Mouse (Mus musculus) kidney, postnatal 0 days (tissue): ENCODE measurements around the gene Ntrk2. TPM values are rescaled to one million over a fixed set of nuclear protein-coding genes. Genes with fewer than 3 reads are reported as not detected.

Experiments used
- ATAC-seq: fragments of 200-750 bp; cut with Nextera tagmentation; replicated peaks from 2 replicates; pipeline ENCODE4 v1.8.0; 2017; ENCODE audit warnings: low read depth, moderate number of reproducible peaks, moderate TSS enrichment, moderate library complexity; ENCODE audit not compliant: low FRiP score
- DNase-seq: peaks from one replicate; pipeline ENCODE4 v3.0.0-alpha.2; 2016; ENCODE audit warnings: low spot score
- H3K27ac ChIP-seq: fragments of 300-500 bp; sonication (generic); 2 replicates; pipeline ENCODE4 v1.5.1; 2014; ENCODE audit warnings: mild to moderate bottlenecking
- H3K27me3 ChIP-seq: fragments of 300-500 bp; sonication (generic); 2 replicates; pipeline ENCODE4 v1.6.1; 2014; ENCODE audit warnings: low read length, mixed read lengths; ENCODE audit not compliant: insufficient read depth
- H3K36me3 ChIP-seq: fragments of 300-500 bp; sonication (generic); 2 replicates; pipeline ENCODE4 v1.6.1; 2014; ENCODE audit warnings: low read length, mixed read lengths; ENCODE audit not compliant: insufficient read depth
- H3K4me1 ChIP-seq: fragments of 300-500 bp; sonication (generic); replicated peaks from 2 replicates; pipeline ENCODE4 v1.6.1; 2014; ENCODE audit warnings: antibody characterized with exemption, low read length, mixed read lengths; ENCODE audit not compliant: insufficient read depth
- H3K4me2 ChIP-seq: fragments of 300-500 bp; sonication (generic); 2 replicates; pipeline ENCODE4 v1.6.1; 2014; ENCODE audit warnings: mild to moderate bottlenecking, low read length, moderate library complexity, mixed read lengths
- H3K4me3 ChIP-seq: fragments of 300-500 bp; sonication (generic); replicated peaks from 2 replicates; pipeline ENCODE4 v1.5.1; 2014; ENCODE audit warnings: low read depth, low read length
- H3K9ac ChIP-seq: fragments of 300-500 bp; sonication (generic); 2 replicates; pipeline ENCODE4 v1.6.1; 2014; ENCODE audit warnings: low read depth, low read length
- H3K9me3 ChIP-seq: fragments of 300-500 bp; sonication (generic); replicated peaks from 2 replicates; pipeline ENCODE4 v1.6.1; 2016; ENCODE audit warnings: low read length, inconsistent platforms, mixed read lengths
- CTCF ChIP-seq: IDR thresholded peaks from 2 replicates; pipeline ENCODE4 v1.5.1; 2016; ENCODE audit warnings: antibody characterized with exemption, low read depth, mild to moderate bottlenecking, moderate library complexity
- WGBS: fragments of 180-500 bp; shearing (Covaris S2); extraction: QIAGEN DNeasy Blood & Tissue Kit; methylation state at CpG from one replicate; pipeline ENCODE4 v1.1.7; 2014; 5-methylcytosine and 5-hydroxymethylcytosine counted together
- polyA plus RNA-seq: library from polyadenylated mRNA; unstranded; fragments of >200 nt; fragmentation: Nextera tagmentation; extraction: Ambion mirVana; gene quantifications from 2 replicates; pipeline ENCODE4 v1.2.1, GENCODE M21; 2015

The Ntrk2 gene
- polyA plus RNA-seq, 1 experiment from 2014 or later: 6.0 TPM

DNA sequence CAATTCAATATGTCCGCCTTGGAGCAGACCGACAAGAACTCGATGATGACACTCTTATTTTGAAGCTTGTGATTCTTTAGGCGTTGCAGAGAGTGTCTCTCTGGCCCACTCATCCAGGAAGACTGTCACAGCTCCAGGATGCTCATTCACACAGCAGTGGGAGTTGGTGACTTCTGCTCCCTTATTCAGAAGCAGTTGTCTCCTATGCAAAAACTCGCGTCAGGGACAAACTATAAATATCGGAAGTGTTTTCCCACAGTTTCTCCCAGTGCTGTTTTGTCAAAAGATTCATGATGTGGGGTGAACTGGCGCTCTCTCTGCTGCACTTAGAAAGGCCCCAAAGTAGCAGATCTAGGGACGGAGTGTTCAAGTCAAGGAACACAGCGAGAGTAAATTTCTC lies 59.9 kb downstream of the Ntrk2 start:
- no peak for DNase-seq
- no peak overlapping the region for H3K9ac ChIP-seq
- no peak for TF ChIP-seq CTCF
- H3K27ac ChIP-seq: no peak overlapping the region
- H3K36me3 ChIP-seq: no peaks in the 10 kb centered on the region
- no peak overlapping the region for H3K4me2 ChIP-seq
- no peaks in the 10 kb centered on the region for H3K4me1 ChIP-seq
- no peak overlapping the region for H3K4me3 ChIP-seq
- no peak for ATAC-seq
- no peaks in the 10 kb centered on the region for H3K9me3 ChIP-seq
- WGBS: 74% methylated on average over 10 of the region's 10 CpGs
- no peaks in the 10 kb centered on the region for H3K27me3 ChIP-seq

DNA sequence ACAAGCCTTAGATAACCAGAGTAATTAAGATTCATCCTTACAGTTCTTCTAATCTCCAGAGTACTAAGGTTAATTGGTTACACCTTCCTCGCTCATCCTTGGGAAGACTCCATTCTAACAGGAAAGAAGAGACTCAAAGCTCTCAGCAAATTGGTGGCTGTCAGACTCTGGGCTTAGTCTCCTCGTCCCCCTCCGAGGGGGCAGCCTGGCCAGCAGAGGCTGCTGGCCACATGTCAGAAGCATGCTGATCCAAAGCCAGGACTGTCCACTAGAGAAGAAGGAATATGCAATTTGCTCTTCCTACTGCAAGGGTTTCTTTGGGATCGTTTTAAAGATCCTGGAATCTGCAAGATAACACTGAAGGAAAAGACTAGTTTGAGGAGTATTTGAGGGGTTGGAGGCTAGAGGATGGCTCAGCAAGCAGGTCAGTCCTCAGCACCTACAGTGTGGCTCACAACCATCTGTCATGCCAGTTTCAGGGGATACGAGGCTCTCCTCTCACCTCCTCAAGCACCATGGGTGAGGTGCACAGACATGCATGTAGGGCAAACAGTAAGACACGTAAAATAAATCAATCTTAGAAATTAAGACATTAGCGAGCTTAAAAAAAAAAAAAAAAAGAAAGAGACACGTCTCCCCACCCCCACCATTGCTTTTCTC lies 60.5 kb downstream of the Ntrk2 start:
- DNase-seq (no peak), ATAC-seq (no peak)
- WGBS: 82% methylated on average over 8 of the region's 8 CpGs

DNA sequence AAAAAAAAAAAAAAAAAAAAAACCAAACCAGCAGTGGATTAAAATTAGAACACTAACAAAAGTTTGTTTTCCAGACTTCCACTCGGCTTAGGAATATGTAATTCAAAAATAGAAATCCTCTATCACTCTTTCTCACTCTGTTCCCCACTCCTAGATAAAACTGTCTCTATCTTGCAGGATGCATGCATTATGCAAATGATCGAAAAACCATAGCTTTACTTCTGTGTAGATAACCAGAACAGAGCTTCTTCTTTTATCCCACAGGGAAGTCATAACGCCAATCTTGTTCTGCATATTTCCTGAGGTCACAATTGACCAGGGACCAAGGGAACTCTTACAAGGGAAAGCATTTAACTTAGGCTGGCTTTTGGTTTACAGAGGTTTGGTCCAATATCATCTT lies 76.1 kb downstream of the Ntrk2 start:
- no peak for TF ChIP-seq CTCF
- no peaks in the 10 kb centered on the region for H3K9me3 ChIP-seq
- no peaks in the 10 kb centered on the region for H3K36me3 ChIP-seq
- H3K27ac ChIP-seq: no peak overlapping the region
- H3K4me3 ChIP-seq: no peak overlapping the region
- DNase-seq: no peak
- no peak overlapping the region for H3K4me2 ChIP-seq
- H3K9ac ChIP-seq: no peak overlapping the region
- ATAC-seq: no peak
- 85% methylated on average over 3 of the region's 3 CpGs for WGBS
- no peaks in the 10 kb centered on the region for H3K27me3 ChIP-seq
- no peaks in the 10 kb centered on the region for H3K4me1 ChIP-seq

More for the DNA sequence above, 60.5 kb downstream of the Ntrk2 start:
- no peak overlapping the region for H3K4me3 ChIP-seq
- no peak overlapping the region for H3K9ac ChIP-seq
- H3K27ac ChIP-seq: no peak overlapping the region
- no peaks in the 10 kb centered on the region for H3K27me3 ChIP-seq
- no peaks in the 10 kb centered on the region for H3K9me3 ChIP-seq
- no peak for TF ChIP-seq CTCF
- H3K36me3 ChIP-seq: no peaks in the 10 kb centered on the region
- no peaks in the 10 kb centered on the region for H3K4me1 ChIP-seq
- no peak overlapping the region for H3K4me2 ChIP-seq

DNA sequence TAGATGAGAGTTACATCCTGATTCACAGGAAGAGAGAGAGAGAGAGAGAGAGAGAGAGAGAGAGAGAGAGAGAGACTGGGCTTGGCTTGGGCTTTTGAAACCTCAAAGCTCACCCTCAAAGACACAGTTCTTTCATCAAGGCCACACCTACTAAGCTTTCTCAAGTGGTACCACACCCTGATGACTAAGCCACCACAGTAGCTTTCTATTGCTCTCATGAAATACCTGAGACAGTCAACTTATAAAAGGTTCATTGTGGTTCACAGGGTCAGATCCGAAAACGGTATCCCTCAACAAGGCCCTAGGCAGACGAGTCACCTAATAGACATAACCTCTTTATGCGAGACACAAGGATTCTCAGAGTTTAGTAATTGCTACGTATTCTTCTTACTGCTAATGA lies 76.5 kb downstream of the Ntrk2 start:
- Histone ChIP-seq H3K36me3 (no peaks in the 10 kb centered on the region), H3K9me3 (no peaks in the 10 kb centered on the region), H3K27ac (no peak overlapping the region), H3K4me3 (no peak overlapping the region), H3K4me1 (no peaks in the 10 kb centered on the region), H3K4me2 (no peak overlapping the region), H3K9ac (no peak overlapping the region), H3K27me3 (no peaks in the 10 kb centered on the region)
- ATAC-seq (no peak), DNase-seq (no peak)
- 94% methylated on average over 5 of the region's 5 CpGs for WGBS
- TF ChIP-seq CTCF: no peak

DNA sequence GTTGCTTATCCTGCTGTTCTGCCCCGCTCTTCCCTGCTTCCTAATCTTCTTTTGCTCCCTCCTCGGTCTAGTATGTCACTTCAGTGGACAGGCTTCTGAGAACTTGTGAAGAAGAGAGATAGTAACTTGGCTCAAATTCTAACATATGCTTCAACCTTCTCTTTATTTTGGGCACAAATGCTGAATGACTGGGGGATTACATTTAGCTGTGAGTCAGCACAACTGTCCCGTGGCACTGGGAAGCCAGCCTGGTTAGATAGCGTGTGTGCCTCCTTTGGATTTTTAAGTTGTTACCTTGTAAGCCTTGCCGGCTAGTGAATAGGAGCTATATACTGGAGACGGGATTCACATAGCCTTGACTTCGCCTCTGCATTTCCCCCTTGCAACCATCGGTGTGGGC lies 79.7 kb downstream of the Ntrk2 start:
- H3K4me1 ChIP-seq: no peaks in the 10 kb centered on the region
- H3K9me3 ChIP-seq: no peaks in the 10 kb centered on the region
- no peaks in the 10 kb centered on the region for H3K27me3 ChIP-seq
- DNase-seq (no peak), ATAC-seq (no peak)
- no peak overlapping the region for H3K27ac ChIP-seq
- TF ChIP-seq CTCF: no peak
- H3K4me2 ChIP-seq: no peak overlapping the region
- WGBS: 85% methylated on average over 8 of the region's 8 CpGs
- H3K36me3 ChIP-seq: no peaks in the 10 kb centered on the region
- no peak overlapping the region for H3K9ac ChIP-seq
- no peak overlapping the region for H3K4me3 ChIP-seq

DNA sequence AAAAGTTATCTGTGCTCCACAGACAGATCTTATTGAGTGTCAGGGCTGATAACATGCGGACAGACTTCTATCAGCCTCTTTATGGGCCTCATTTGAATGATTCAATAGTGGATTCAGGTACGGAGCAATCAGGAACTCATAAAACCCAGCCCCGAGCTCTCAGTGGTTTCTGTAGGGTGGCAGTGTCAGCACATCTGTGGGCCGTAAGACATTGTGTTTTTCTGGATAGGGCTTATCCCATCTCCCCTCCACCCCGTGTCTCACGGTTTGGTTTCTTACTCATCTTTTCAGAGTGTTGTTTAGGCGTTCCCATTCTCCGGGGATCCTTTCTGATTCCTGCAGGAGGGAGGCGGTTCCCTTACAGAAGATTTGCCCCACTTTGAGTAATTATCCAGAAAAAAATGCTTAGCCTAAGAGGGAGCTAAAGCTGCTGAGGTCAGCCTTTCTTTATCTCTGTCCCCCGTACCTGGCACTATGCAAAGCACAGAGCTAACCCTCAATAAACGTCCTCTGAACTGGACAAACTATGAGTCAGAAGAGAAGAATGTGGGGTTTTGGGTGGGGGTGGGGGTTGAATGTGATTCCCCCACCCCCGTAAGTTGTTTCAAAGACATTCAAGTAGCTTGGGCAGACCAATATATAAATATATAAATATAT lies 90.0 kb downstream of the Ntrk2 start:
- ATAC-seq: no peak

More for the DNA sequence above, 90.0 kb downstream of the Ntrk2 start:
- H3K9ac ChIP-seq: no peak overlapping the region
- no peak overlapping the region for H3K27ac ChIP-seq
- H3K36me3 ChIP-seq: no peaks in the 10 kb centered on the region
- TF ChIP-seq CTCF: no peak
- no peak overlapping the region for H3K4me2 ChIP-seq
- WGBS: 74% methylated on average over 12 of the region's 12 CpGs
- no peak for DNase-seq
- no peaks in the 10 kb centered on the region for H3K9me3 ChIP-seq
- H3K4me3 ChIP-seq: no peak overlapping the region
- H3K4me1 ChIP-seq: no peaks in the 10 kb centered on the region
- no peaks in the 10 kb centered on the region for H3K27me3 ChIP-seq
